8 mouse cellular contexts compared by ENCODE assay signal in genomic region chr5:120566681-120567252, GRCm38 (mm10). TPM values are rescaled to one million over a fixed set of nuclear protein-coding genes. Genes with fewer than 3 reads are reported as not detected.
DNase-seq lines count a peak whose midpoint lies in the region; ATAC-seq and TF ChIP-seq lines count a peak whose summit lies in the region.

No protein-coding gene starts in this region.

- peaks cover 78% of the 10 kb centered on the region for H3K4me1 ChIP-seq in kidney, postnatal 0 days (replicated peaks; ENCODE audit: insufficient read depth, low read length)
- H3K4me1 ChIP-seq in stomach, embryonic 14.5 days (ENCODE audit: control insufficient read depth, insufficient read depth, low read length): peaks cover 83% of the 10 kb centered on the region

- no peaks in the 10 kb centered on the region for H3K9me3 ChIP-seq in kidney, postnatal 0 days (replicated peaks; ENCODE audit: low read length)
- no peaks in the 10 kb centered on the region for H3K9me3 ChIP-seq in stomach, embryonic 14.5 days (ENCODE audit: control insufficient read depth, low read depth, low read length)

- no peak for TF ChIP-seq CTCF in kidney, postnatal 0 days (IDR thresholded peaks at IDR 0.05; ENCODE audit: low read depth)

- peak; percentile 62 for DNase-seq in retina, postnatal 1 day
- no peak for DNase-seq in retina, embryonic 14.5 days (ENCODE audit: low spot score)
- peak; percentile 47 for DNase-seq in heart, adult 8-10 months (ENCODE audit: low spot score)
- no peak for DNase-seq in kidney, postnatal 0 days (ENCODE audit: low spot score)
- no peak for DNase-seq in spleen, adult 12 weeks (ENCODE audit: low spot score)
- DNase-seq in spleen, postnatal 36 days (ENCODE audit: low spot score in 2 of 2): no peak
- no peak for DNase-seq in spleen, adult 18-20 months

- no peak overlapping the region for H3K4me2 ChIP-seq in kidney, postnatal 0 days (ENCODE audit: low read length)
- H3K4me2 ChIP-seq in stomach, embryonic 14.5 days (replicated peaks; ENCODE audit: low read depth, low read length): no peak overlapping the region

- no peak for ATAC-seq in kidney, postnatal 0 days (replicated peaks; ENCODE audit: low FRiP score, low read depth)
- no peak for ATAC-seq in stomach, embryonic 14.5 days (ENCODE audit: insufficient number of reproducible peaks, insufficient read depth, low FRiP score, low read depth)

- no peaks in the 10 kb centered on the region for H3K27me3 ChIP-seq in kidney, postnatal 0 days (ENCODE audit: insufficient read depth, low read length)
- no peaks in the 10 kb centered on the region for H3K27me3 ChIP-seq in stomach, embryonic 14.5 days (ENCODE audit: control insufficient read depth, insufficient read depth, low read length)

- H3K9ac ChIP-seq in kidney, postnatal 0 days (ENCODE audit: low read depth, low read length): 0 out of 2 replicates have a peak overlapping the region, but pooled peaks have one; percentile 8
- H3K9ac ChIP-seq in stomach, embryonic 14.5 days (replicated peaks; ENCODE audit: low read depth, low read length): no peak overlapping the region

- H3K4me3 ChIP-seq in kidney, postnatal 0 days (replicated peaks; ENCODE audit: low read depth, low read length): no peak overlapping the region
- no peak overlapping the region for H3K4me3 ChIP-seq in stomach, embryonic 14.5 days (ENCODE audit: low read depth, low read length)

- WGBS in kidney, postnatal 0 days: 39% methylated on average over 9 of the region's 9 CpGs
- 62% methylated on average over 9 of the region's 9 CpGs for WGBS in stomach, embryonic 14.5 days

- 0 out of 2 replicates have a peak, but pooled peaks cover 2% of the 10 kb centered on the region for H3K36me3 ChIP-seq in kidney, postnatal 0 days (ENCODE audit: insufficient read depth, low read length)
- H3K36me3 ChIP-seq in stomach, embryonic 14.5 days (ENCODE audit: control insufficient read depth, insufficient read depth, low read length): no peaks in the 10 kb centered on the region

- H3K27ac ChIP-seq in kidney, postnatal 0 days: peak overlapping the region; percentile 66
- peak overlapping the region; percentile 70; the same call in 1 of the 2 replicates for H3K27ac ChIP-seq in stomach, embryonic 14.5 days (ENCODE audit: low read length)

RNA-seq across cellular contexts. Expression of gene Tpcn1, which starts 21.7 kb away (rescaled TPM):
- 10 to 100 TPM; 34.8 to 36.7 (median 36.3) TPM for total RNA-seq in heart, adult 8-10 months (2022)
- polyA plus RNA-seq in kidney, postnatal 0 days (2015; fragmentation: Nextera tagmentation; extraction: Ambion mirVana): 34.6 and 35.4 TPM in 2 replicates
- polyA plus RNA-seq in stomach, embryonic 14.5 days (2014; fragmentation: Nextera tagmentation; extraction: Ambion mirVana): 24.0 and 26.5 TPM in 2 replicates

RNA-seq across cellular contexts. Expression of gene Iqcd, which starts 22.0 kb away (rescaled TPM):
- total RNA-seq in heart, adult 8-10 months (2022): under 1 TPM in 2 of 4 experiments, not detected in 2; 0.14 to 0.22 TPM
- 1.1 and 1.4 TPM in 2 replicates for polyA plus RNA-seq in kidney, postnatal 0 days (2015; fragmentation: Nextera tagmentation; extraction: Ambion mirVana)
- 0.54 and 0.78 TPM in 2 replicates for polyA plus RNA-seq in stomach, embryonic 14.5 days (2014; fragmentation: Nextera tagmentation; extraction: Ambion mirVana)

RNA-seq across cellular contexts. Expression of gene Rita1, which starts 45.6 kb away (rescaled TPM):
- 10 to 100 TPM; 14.3 to 17.9 (median 15.3) TPM for total RNA-seq in heart, adult 8-10 months (2022)
- polyA plus RNA-seq in kidney, postnatal 0 days (2015; fragmentation: Nextera tagmentation; extraction: Ambion mirVana): 14.3 and 16.3 TPM in 2 replicates
- 8.4 and 9.0 TPM in 2 replicates for polyA plus RNA-seq in stomach, embryonic 14.5 days (2014; fragmentation: Nextera tagmentation; extraction: Ambion mirVana)

RNA-seq across cellular contexts. Expression of gene Ddx54, which starts 45.8 kb away (rescaled TPM):
- 10 to 100 TPM; 21.0 to 24.7 (median 23.0) TPM for total RNA-seq in heart, adult 8-10 months (2022)
- 34.8 and 38.6 TPM in 2 replicates for polyA plus RNA-seq in kidney, postnatal 0 days (2015; fragmentation: Nextera tagmentation; extraction: Ambion mirVana)
- 27.1 and 30.7 TPM in 2 replicates for polyA plus RNA-seq in stomach, embryonic 14.5 days (2014; fragmentation: Nextera tagmentation; extraction: Ambion mirVana)

RNA-seq across cellular contexts. Expression of gene Slc8b1, which starts 55.8 kb away (rescaled TPM):
- total RNA-seq in heart, adult 8-10 months (2022): 10 to 100 TPM in 2 of 4 experiments, 1 to 10 TPM in 2; 8.2 to 12.4 (median 10.0) TPM
- polyA plus RNA-seq in kidney, postnatal 0 days (2015; fragmentation: Nextera tagmentation; extraction: Ambion mirVana): 9.5 and 9.8 TPM in 2 replicates
- polyA plus RNA-seq in stomach, embryonic 14.5 days (2014; fragmentation: Nextera tagmentation; extraction: Ambion mirVana): 4.1 and 5.4 TPM in 2 replicates

Comparison
In these comparisons a context has a peak if more than half of its experiments do, and no peak if none do; other contexts are left out.
1. DNase-seq: peak in retina, postnatal 1 day (single experiment) and heart, adult 8-10 months (single experiment); none in retina, embryonic 14.5 days (single experiment), kidney, postnatal 0 days (single experiment), spleen, adult 12 weeks (single experiment), spleen, postnatal 36 days (0 of 2) and spleen, adult 18-20 months (0 of 2).